Mouse (Mus musculus): ENCODE measurements at regions not wholly inside any gene's neighbourhood (a gene's known extent, or its start where the extent isn't known, plus 50 kb on each side); places are given as distances from the start of the nearest gene placed in this dataset.
"Not testable (repeated sequence)": the region's sequence is repeated elsewhere in the genome, so short reads cannot be mapped to it uniquely, and the experiment has no call there.

DNA sequence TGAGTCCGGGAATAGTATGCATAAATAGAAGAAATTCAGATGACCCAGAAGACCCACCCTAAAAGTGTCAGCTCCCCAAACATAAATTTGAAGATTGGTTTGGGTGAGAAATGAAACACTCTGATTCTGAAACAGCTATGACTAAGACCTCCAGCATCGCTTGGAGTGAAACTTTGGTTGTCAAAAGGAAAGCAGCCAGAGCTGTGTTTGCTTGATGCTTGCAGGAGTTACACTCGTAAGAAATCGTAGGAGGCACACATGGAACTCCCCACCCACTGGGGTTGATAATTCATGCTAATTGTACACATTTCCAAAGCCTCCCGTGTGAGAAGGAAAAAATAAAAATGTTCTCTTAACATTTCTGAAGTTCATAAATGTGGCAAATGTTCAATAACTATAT, 454.6 kb upstream of the Kif18a start:
- 0 out of 2 replicates have a peak, but pooled peaks cover 2% of the 10 kb centered on the region for H3K4me1 ChIP-seq (ENCODE audit: control insufficient read depth, insufficient read depth, low read length)
- H3K4me3 ChIP-seq (ENCODE audit: low read depth, low read length) = no peak overlapping the region
- WGBS = 77% methylated on average over 5 of the region's 5 CpGs
- H3K27ac ChIP-seq (replicated peaks; ENCODE audit: low read depth, low read length) = no peak overlapping the region
- H3K4me2 ChIP-seq (ENCODE audit: low read depth, severe bottlenecking) = no peak overlapping the region
- no peaks in the 10 kb centered on the region for H3K36me3 ChIP-seq (ENCODE audit: control insufficient read depth, insufficient read depth, low read length)
- H3K27me3 ChIP-seq (ENCODE audit: control insufficient read depth, insufficient read depth, low read length) = no peaks in the 10 kb centered on the region
- H3K9ac ChIP-seq (ENCODE audit: low read length) = no peak overlapping the region
- DNase-seq (ENCODE audit: low spot score) (no peak), ATAC-seq (ENCODE audit: insufficient number of reproducible peaks, low FRiP score, low TSS enrichment, low read depth) (no peak)
- no peaks in the 10 kb centered on the region for H3K9me3 ChIP-seq (ENCODE audit: control insufficient read depth, low read length)

GRCm38 (mm10) chr2:108827106-108827838, 453.3 kb upstream of the Kif18a start:
- ATAC-seq (ENCODE audit: insufficient number of reproducible peaks, low FRiP score, low TSS enrichment, low read depth) (peak; percentile 64; the same call in 1 of the 2 replicates), DNase-seq (ENCODE audit: low spot score) (peak; percentile 45)
- 12% methylated on average over 12 of the region's 12 CpGs for WGBS
- Histone ChIP-seq H3K9me3 (ENCODE audit: control insufficient read depth, low read length) (no peaks in the 10 kb centered on the region), H3K27ac (replicated peaks; ENCODE audit: low read depth, low read length) (no peak overlapping the region), H3K4me3 (ENCODE audit: low read depth, low read length) (no peak overlapping the region), H3K27me3 (ENCODE audit: control insufficient read depth, insufficient read depth, low read length) (no peaks in the 10 kb centered on the region), H3K36me3 (ENCODE audit: control insufficient read depth, insufficient read depth, low read length) (no peaks in the 10 kb centered on the region), H3K9ac (ENCODE audit: low read length) (no peak overlapping the region), H3K4me1 (ENCODE audit: control insufficient read depth, insufficient read depth, low read length) (0 out of 2 replicates have a peak, but pooled peaks cover 2% of the 10 kb centered on the region), H3K4me2 (ENCODE audit: low read depth, severe bottlenecking) (peak overlapping the region; percentile 25; the same call in 1 of the 2 replicates)

DNA sequence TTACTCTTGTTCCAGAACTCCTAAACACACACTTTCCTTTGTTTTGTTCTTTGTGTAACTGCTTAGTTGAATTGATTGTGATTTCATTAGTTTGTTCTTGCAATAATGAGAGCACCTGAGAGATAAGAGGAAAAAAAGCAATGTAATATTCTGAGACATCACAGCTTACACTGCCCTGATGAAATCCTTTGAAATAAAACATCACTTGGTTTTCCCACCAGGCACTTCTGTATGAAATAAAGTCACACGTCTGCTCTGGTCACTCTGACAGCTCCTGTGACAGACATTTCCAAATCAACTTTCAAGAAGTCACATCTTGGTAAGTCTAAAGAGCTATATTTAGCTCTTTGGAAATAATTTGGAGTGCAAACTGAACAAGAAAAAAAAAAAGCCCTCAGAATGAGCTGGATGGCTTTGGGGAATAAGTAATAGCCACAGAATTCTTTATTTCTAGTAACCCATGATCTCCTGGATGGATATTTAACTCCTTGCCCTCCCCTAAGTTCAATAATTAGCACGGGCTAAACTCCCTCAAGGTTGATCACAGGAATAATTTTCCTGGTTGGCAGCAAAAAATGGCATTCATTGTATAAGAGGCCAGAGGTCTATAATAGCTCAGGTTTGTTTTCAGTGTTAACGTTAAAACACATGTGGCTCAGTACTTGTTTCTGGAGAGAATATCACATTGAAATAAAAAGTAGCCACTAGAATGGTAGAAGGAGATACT, 452.4 kb upstream of the Kif18a start:
- ATAC-seq (ENCODE audit: insufficient number of reproducible peaks, low FRiP score, low TSS enrichment, low read depth) (no peak), DNase-seq (ENCODE audit: low spot score) (no peak)
- no peak overlapping the region for H3K9ac ChIP-seq (ENCODE audit: low read length)
- no peaks in the 10 kb centered on the region for H3K36me3 ChIP-seq (ENCODE audit: control insufficient read depth, insufficient read depth, low read length)
- H3K9me3 ChIP-seq (ENCODE audit: control insufficient read depth, low read length) = no peaks in the 10 kb centered on the region
- H3K27ac ChIP-seq (replicated peaks; ENCODE audit: low read depth, low read length) = no peak overlapping the region
- H3K27me3 ChIP-seq (ENCODE audit: control insufficient read depth, insufficient read depth, low read length) = no peaks in the 10 kb centered on the region
- H3K4me2 ChIP-seq (ENCODE audit: low read depth, severe bottlenecking) = no peak overlapping the region
- 0 out of 2 replicates have a peak, but pooled peaks cover 2% of the 10 kb centered on the region for H3K4me1 ChIP-seq (ENCODE audit: control insufficient read depth, insufficient read depth, low read length)
- H3K4me3 ChIP-seq (ENCODE audit: low read depth, low read length) = no peak overlapping the region
- 52% methylated on average over 3 of the region's 3 CpGs for WGBS

DNA sequence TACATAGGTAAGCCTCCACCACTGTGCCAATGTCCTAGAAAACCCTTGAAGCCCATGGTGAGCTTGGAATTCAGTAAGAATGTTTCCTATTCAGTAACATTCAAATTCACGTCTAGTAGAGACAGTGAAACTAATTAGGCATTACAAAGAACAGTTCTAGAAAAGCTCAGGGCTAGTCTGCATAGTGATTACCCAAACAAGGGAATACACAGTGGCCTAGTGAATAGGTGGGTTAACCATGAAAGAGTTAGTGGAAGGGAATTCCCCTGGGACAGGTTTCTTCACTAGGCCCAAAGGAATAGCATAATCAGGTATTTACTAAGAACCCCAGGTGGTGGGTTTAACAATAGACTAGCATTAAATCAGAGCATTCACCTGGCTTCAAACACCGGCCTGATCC, 436.7 kb upstream of the Kif18a start:
- H3K4me3 ChIP-seq (ENCODE audit: low read depth, low read length); H3K9me3 ChIP-seq (ENCODE audit: control insufficient read depth, low read length); H3K27me3 ChIP-seq (ENCODE audit: control insufficient read depth, insufficient read depth, low read length); H3K9ac ChIP-seq (ENCODE audit: low read length); H3K4me2 ChIP-seq (ENCODE audit: low read depth, severe bottlenecking); H3K4me1 ChIP-seq (ENCODE audit: control insufficient read depth, insufficient read depth, low read length); H3K27ac ChIP-seq (replicated peaks; ENCODE audit: low read depth, low read length); ATAC-seq (ENCODE audit: insufficient number of reproducible peaks, low FRiP score, low TSS enrichment, low read depth); H3K36me3 ChIP-seq (ENCODE audit: control insufficient read depth, insufficient read depth, low read length); DNase-seq (ENCODE audit: low spot score): not testable (repeated sequence)
- 79% methylated on average over 2 of the region's 2 CpGs for WGBS

DNA sequence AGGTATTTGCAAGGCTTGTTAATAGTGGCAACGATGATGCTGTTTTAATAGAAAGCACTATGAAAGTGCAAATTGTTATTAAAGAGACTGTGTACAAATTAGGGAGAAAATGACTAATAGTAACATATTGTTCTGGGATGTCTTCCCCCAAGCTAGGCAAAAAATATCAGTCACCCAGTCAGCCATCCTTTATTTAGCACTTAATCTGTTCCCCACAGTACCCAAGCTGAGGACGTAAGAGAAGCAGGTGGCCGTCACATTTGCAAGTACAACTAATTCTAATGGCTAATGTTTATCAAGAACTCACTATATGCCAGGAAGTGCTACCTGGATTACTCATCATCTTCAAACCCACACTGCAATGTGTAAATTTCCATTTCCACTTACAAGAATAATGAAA, 432.5 kb upstream of the Kif18a start:
- H3K27ac ChIP-seq (replicated peaks; ENCODE audit: low read depth, low read length) = no peak overlapping the region
- H3K9ac ChIP-seq (ENCODE audit: low read length) = no peak overlapping the region
- H3K4me2 ChIP-seq (ENCODE audit: low read depth, severe bottlenecking) = no peak overlapping the region
- H3K9me3 ChIP-seq (ENCODE audit: control insufficient read depth, low read length) = no peaks in the 10 kb centered on the region
- 93% methylated on average over 3 of the region's 3 CpGs for WGBS
- H3K4me3 ChIP-seq (ENCODE audit: low read depth, low read length) = no peak overlapping the region
- H3K4me1 ChIP-seq (ENCODE audit: control insufficient read depth, insufficient read depth, low read length) = no peaks in the 10 kb centered on the region
- ATAC-seq (ENCODE audit: insufficient number of reproducible peaks, low FRiP score, low TSS enrichment, low read depth) (no peak), DNase-seq (ENCODE audit: low spot score) (no peak)
- H3K27me3 ChIP-seq (ENCODE audit: control insufficient read depth, insufficient read depth, low read length) = no peaks in the 10 kb centered on the region
- H3K36me3 ChIP-seq (ENCODE audit: control insufficient read depth, insufficient read depth, low read length) = no peaks in the 10 kb centered on the region

DNA sequence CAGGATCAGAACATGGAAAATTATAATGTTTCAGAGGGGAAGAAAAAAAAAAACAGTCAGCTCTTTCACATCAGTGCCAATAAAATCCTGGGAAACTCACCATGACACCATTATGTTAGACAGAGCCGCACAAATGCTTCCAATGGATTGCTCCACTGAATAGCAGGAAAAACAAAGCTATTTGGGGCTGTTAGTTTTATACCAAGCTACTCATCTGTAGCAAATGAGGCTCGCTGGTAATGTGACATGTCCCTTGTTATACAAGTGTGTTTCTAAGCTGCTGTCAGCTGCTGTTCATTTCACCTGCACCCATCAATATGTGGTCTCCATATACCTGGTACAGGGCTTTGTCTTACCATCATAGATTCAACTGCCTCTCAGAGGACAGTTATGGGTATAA, 426.1 kb upstream of the Kif18a start:
- Histone ChIP-seq H3K9me3 (ENCODE audit: control insufficient read depth, low read length) (no peaks in the 10 kb centered on the region), H3K4me2 (ENCODE audit: low read depth, severe bottlenecking) (no peak overlapping the region), H3K36me3 (ENCODE audit: control insufficient read depth, insufficient read depth, low read length) (no peaks in the 10 kb centered on the region), H3K4me3 (ENCODE audit: low read depth, low read length) (no peak overlapping the region), H3K27me3 (ENCODE audit: control insufficient read depth, insufficient read depth, low read length) (no peaks in the 10 kb centered on the region), H3K27ac (replicated peaks; ENCODE audit: low read depth, low read length) (no peak overlapping the region), H3K9ac (ENCODE audit: low read length) (no peak overlapping the region), H3K4me1 (ENCODE audit: control insufficient read depth, insufficient read depth, low read length) (no peaks in the 10 kb centered on the region)
- WGBS = 76% methylated on average over 2 of the region's 2 CpGs
- DNase-seq (ENCODE audit: low spot score) = no peak
- no peak for ATAC-seq (ENCODE audit: insufficient number of reproducible peaks, low FRiP score, low TSS enrichment, low read depth)

GRCm38 (mm10) chr2:108877141-108877540, 403.4 kb upstream of the Kif18a start:
- Histone ChIP-seq H3K27ac (replicated peaks; ENCODE audit: low read depth, low read length) (no peak overlapping the region), H3K9ac (ENCODE audit: low read length) (no peak overlapping the region), H3K4me2 (ENCODE audit: low read depth, severe bottlenecking) (no peak overlapping the region), H3K36me3 (ENCODE audit: control insufficient read depth, insufficient read depth, low read length) (no peaks in the 10 kb centered on the region), H3K9me3 (ENCODE audit: control insufficient read depth, low read length) (no peaks in the 10 kb centered on the region), H3K4me1 (ENCODE audit: control insufficient read depth, insufficient read depth, low read length) (no peaks in the 10 kb centered on the region), H3K27me3 (ENCODE audit: control insufficient read depth, insufficient read depth, low read length) (no peaks in the 10 kb centered on the region), H3K4me3 (ENCODE audit: low read depth, low read length) (no peak overlapping the region)
- ATAC-seq (ENCODE audit: insufficient number of reproducible peaks, low FRiP score, low TSS enrichment, low read depth) (no peak), DNase-seq (ENCODE audit: low spot score) (no peak)
- WGBS = 64% methylated on average over 4 of the region's 4 CpGs

DNA sequence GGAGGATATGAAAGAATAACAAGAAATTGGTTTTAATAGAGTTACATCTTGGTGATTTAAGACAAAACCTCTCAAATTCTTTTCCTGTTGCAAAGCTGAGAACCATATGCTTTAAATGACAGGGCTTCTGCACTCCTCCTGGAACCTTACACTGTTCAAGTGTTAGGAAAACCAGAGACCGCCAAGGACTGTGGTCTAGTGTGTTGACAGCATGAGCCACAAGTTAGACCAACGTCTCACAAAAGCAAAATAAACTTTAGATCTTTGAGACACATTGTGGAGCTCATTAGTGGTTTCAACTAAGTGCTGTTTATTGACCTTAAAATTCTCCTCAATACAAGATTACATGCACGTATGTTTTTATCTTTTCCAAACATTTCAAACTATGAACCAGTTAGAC, 402.9 kb upstream of the Kif18a start:
- H3K4me3 ChIP-seq (ENCODE audit: low read depth, low read length) = no peak overlapping the region
- ATAC-seq (ENCODE audit: insufficient number of reproducible peaks, low FRiP score, low TSS enrichment, low read depth) = no peak
- no peaks in the 10 kb centered on the region for H3K27me3 ChIP-seq (ENCODE audit: control insufficient read depth, insufficient read depth, low read length)
- H3K4me1 ChIP-seq (ENCODE audit: control insufficient read depth, insufficient read depth, low read length) = no peaks in the 10 kb centered on the region
- H3K27ac ChIP-seq (replicated peaks; ENCODE audit: low read depth, low read length) = no peak overlapping the region
- H3K4me2 ChIP-seq (ENCODE audit: low read depth, severe bottlenecking) = no peak overlapping the region
- no peak for DNase-seq (ENCODE audit: low spot score)
- no peaks in the 10 kb centered on the region for H3K36me3 ChIP-seq (ENCODE audit: control insufficient read depth, insufficient read depth, low read length)
- H3K9ac ChIP-seq (ENCODE audit: low read length) = no peak overlapping the region
- H3K9me3 ChIP-seq (ENCODE audit: control insufficient read depth, low read length) = no peaks in the 10 kb centered on the region
- WGBS = 50% methylated on average over 3 of the region's 3 CpGs

All from limb, embryonic 11.5 days (tissue).